ENCODE assay signal across 11 mouse cellular contexts in the genomic region with DNA sequence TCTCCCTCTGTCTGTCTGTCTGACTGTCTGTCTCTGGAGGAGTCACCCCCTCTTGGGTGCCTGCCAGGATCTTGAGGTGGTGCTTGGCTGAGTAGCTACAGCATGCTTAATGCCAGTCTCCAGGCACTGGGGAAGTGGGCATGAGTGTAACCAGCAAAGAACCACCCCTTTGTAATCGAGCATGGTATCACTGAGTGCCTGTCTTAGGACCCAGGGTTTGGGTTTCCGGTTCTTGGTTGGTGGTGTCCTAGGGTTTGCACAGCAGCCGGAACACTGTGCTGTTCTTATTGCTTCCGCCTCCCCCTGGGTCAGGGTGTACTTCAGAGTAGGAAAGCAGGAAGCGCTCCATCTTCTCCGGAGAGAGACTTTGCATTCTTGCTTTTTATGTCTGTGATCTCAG.
DNase-seq lines count a peak whose midpoint lies in the region; ATAC-seq and TF ChIP-seq lines count a peak whose summit lies in the region.
"Had no signal": no experiment of that assay in that cellular context is flagged by ENCODE, and none has a peak within 500 bp of the region (broad histone marks: within the 10 kb centered on the region; RNA-seq: fewer than 3 reads in every experiment).

No protein-coding gene starts in this region.

- ATAC-seq in frontal cortex, adult (ENCODE audit: low TSS enrichment): peak; percentile 51
- ATAC-seq in neural tube, embryonic 15.5 days (ENCODE audit: low FRiP score): 0 out of 2 replicates have a peak, but pooled peaks have one; percentile 8
- peak; percentile 35; the same call in 1 of the 2 replicates for ATAC-seq in stomach, postnatal 0 days (ENCODE audit: low FRiP score, low TSS enrichment)
- ATAC-seq in monocyte, adult 5-6 weeks (replicated peaks; ENCODE audit: insufficient number of reproducible peaks, low FRiP score, low TSS enrichment, poor library complexity, severe bottlenecking): no peak
- ATAC-seq: forebrain, embryonic 13.5 days; liver, postnatal 0 days had no signal

- H3K4me3 ChIP-seq in neural tube, embryonic 15.5 days (replicated peaks): no peak overlapping the region
- H3K4me3 ChIP-seq in stomach, postnatal 0 days (ENCODE audit: low read depth, low read length): no peak overlapping the region
- no peak overlapping the region for H3K4me3 ChIP-seq in hindbrain, embryonic 10.5 days
- H3K4me3 ChIP-seq: forebrain, embryonic 13.5 days; myocyte had no signal

- H3K9me3 ChIP-seq in neural tube, embryonic 15.5 days (replicated peaks): no peaks in the 10 kb centered on the region
- H3K9me3 ChIP-seq in stomach, postnatal 0 days (ENCODE audit: control insufficient read depth, low read length): no peaks in the 10 kb centered on the region
- no peaks in the 10 kb centered on the region for H3K9me3 ChIP-seq in hindbrain, embryonic 10.5 days
- H3K9me3 ChIP-seq: forebrain, embryonic 13.5 days had no signal

- no peaks in the 10 kb centered on the region for H3K27me3 ChIP-seq in neural tube, embryonic 15.5 days (replicated peaks)
- no peaks in the 10 kb centered on the region for H3K27me3 ChIP-seq in stomach, postnatal 0 days (ENCODE audit: control insufficient read depth, insufficient read depth, low read length)
- peaks cover 10% of the 10 kb centered on the region; the same call in 1 of the 2 replicates for H3K27me3 ChIP-seq in hindbrain, embryonic 10.5 days (ENCODE audit: insufficient read depth, poor library complexity, severe bottlenecking)
- H3K27me3 ChIP-seq: forebrain, embryonic 13.5 days had no signal

- no peak for DNase-seq in frontal cortex, adult 2 months (ENCODE audit: extremely low spot score in 1 of 2, low spot score in 1 of 2)
- DNase-seq in neural tube, embryonic 10.5 days (ENCODE audit: extremely low spot score, low spot score): no peak
- peak; percentile 27 for DNase-seq in kidney, postnatal 14 days
- DNase-seq in stomach, postnatal 0 days (ENCODE audit: low spot score): no peak
- DNase-seq in hindbrain, embryonic 10.5 days (ENCODE audit: low spot score): no peak
- DNase-seq: liver, postnatal 0 days had no signal

- no peak overlapping the region for H3K27ac ChIP-seq in neural tube, embryonic 15.5 days (replicated peaks)
- no peak overlapping the region for H3K27ac ChIP-seq in stomach, postnatal 0 days (replicated peaks)
- no peak overlapping the region for H3K27ac ChIP-seq in hindbrain, embryonic 10.5 days
- H3K27ac ChIP-seq: forebrain, embryonic 13.5 days had no signal

- H3K36me3 ChIP-seq in neural tube, embryonic 15.5 days: no peaks in the 10 kb centered on the region
- no peaks in the 10 kb centered on the region for H3K36me3 ChIP-seq in stomach, postnatal 0 days (ENCODE audit: control insufficient read depth, insufficient read depth, low read length)
- H3K36me3 ChIP-seq in hindbrain, embryonic 10.5 days: no peaks in the 10 kb centered on the region

- no peak for TF ChIP-seq EP300 in stomach, postnatal 0 days (optimal IDR thresholded peaks at IDR 0.05)

- WGBS in neural tube, embryonic 15.5 days: 80% methylated on average over 6 of the region's 6 CpGs
- WGBS in stomach, postnatal 0 days: 51% methylated on average over 6 of the region's 6 CpGs
- 80% methylated on average over 6 of the region's 6 CpGs for WGBS in hindbrain, embryonic 10.5 days

- 0 out of 2 replicates have a peak, but pooled peaks cover 4% of the 10 kb centered on the region for H3K4me1 ChIP-seq in neural tube, embryonic 15.5 days
- no peaks in the 10 kb centered on the region for H3K4me1 ChIP-seq in stomach, postnatal 0 days (replicated peaks; ENCODE audit: control insufficient read depth, insufficient read depth)
- H3K4me1 ChIP-seq in hindbrain, embryonic 10.5 days (replicated peaks): no peaks in the 10 kb centered on the region
- H3K4me1 ChIP-seq: forebrain, embryonic 13.5 days had no signal

- TF ChIP-seq CTCF in stomach, postnatal 0 days (IDR thresholded peaks at IDR 0.05; ENCODE audit: low read depth): no peak

- no peak overlapping the region for H3K9ac ChIP-seq in neural tube, embryonic 15.5 days (replicated peaks)
- H3K9ac ChIP-seq in stomach, postnatal 0 days (ENCODE audit: low read length): no peak overlapping the region
- H3K9ac ChIP-seq: forebrain, embryonic 13.5 days; liver, postnatal 0 days had no signal

- no peak overlapping the region for H3K4me2 ChIP-seq in neural tube, embryonic 15.5 days
- no peak overlapping the region for H3K4me2 ChIP-seq in stomach, postnatal 0 days (replicated peaks; ENCODE audit: low read depth)
- H3K4me2 ChIP-seq: forebrain, embryonic 13.5 days had no signal
